Mouse (Mus musculus) gastrocnemius, postnatal 25 days (tissue): ENCODE results near the gene Scgb2b26. TPM values are rescaled to one million over a fixed set of nuclear protein-coding genes. Genes with fewer than 3 reads are reported as not detected.
"Not testable (repeated sequence)": the region's sequence is repeated elsewhere in the genome, so short reads cannot be mapped to it uniquely, and the experiment has no call there.

ENCODE experiments used
- DNase-seq: peaks from one replicate; pipeline ENCODE4 v3.0.0; 2022
- long read RNA-seq, 2 experiments: library from polyadenylated mRNA; stranded (forward); transcript quantifications; one replicate each; pipeline ENCODE4 v2.0.0; 2021
- total RNA-seq, 2 experiments: library from RNA; stranded (reverse); gene quantifications; 1 replicate in 1 of 2; 2 replicates in 1 of 2; pipeline ENCODE4 v1.2.3; 2021

The Scgb2b26 gene
- total RNA-seq = not detected
- long read RNA-seq, experiment 1 = 0 reads
- long read RNA-seq, experiment 2 = 0 reads

DNA sequence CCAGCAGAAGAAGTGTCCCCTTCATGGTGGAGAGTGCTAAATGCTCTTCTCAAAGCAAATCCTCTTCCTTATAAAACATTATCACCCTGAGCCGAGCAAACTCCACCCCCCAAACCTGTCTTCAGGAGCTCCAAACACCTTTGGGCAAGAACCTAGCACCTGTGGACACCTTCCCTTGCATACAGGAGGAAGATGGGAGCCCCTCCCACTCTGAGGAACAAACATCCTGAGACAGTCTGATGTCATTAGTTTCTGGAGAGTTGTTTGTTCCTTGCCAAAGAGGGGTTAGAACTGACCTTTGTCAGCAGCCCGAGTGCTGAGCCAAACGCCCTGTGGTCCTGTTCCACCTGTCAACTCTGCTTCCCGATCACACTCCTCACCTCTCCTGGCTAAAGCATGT, at the start of gene Scgb2b26:
TSS of gene Scgb2b26 (minus strand) at position 101 of the 400 bp plus-strand sequence.
- DNase-seq = no peak

DNA sequence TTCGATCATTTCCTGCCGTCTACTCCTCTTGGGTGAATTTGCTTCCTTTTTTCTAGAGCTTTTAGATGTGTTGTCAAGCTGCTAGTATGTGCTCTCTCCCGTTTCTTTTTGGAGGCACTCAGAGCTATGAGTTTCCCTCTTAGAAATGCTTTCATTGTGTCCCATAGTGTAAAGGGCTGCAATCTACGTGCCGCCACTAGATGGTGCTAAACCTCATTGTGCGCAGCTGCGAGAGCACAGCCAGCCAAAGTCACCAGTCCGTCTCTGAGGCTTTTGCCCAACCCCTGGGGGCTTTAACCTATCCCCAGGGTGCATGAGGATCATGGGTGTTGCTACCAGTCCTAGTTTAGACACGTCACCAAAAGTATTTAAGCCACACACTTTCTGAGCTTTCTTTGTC, 37.4 kb upstream of the Scgb2b26 start:
- not testable (repeated sequence) for DNase-seq

DNA sequence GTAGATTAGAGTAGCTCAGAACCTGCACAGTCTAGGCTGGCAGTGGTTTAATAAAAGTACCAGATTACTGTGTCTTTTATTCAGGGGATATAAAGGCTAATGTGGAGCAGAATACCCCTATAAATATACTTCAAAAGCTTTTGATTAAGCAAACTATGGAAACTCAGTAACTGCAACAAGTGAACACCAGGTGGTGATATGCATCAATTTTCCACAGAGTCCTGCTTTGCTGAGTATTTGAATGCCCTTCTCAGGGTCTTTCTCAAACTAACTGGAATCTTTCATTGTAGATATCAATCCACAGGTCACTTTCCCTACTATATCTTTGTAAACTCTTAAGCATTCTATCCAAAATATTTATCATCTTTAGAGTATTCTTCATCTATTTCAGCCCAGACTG, 41.9 kb downstream of the Scgb2b26 start:
- no peak for DNase-seq

DNA sequence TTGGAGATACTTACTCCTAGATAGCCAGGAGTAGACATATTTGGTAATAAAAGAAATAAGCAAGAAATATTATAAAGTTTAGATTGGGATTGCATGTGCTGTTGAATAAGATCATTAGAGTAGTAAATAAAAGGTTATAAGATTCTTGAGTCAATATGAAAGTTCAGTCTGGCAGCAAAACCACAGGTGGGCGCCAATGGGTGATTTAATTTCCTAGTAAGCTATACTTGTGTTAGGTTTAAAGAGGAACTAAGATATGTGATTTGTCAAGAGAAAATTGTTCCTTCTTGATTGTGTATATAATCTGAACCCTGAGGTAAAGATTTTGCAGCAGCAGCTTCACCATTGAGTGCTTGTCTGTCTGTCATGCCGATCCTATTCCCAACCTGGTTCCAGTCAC, 44.0 kb downstream of the Scgb2b26 start:
- no peak for DNase-seq

DNA sequence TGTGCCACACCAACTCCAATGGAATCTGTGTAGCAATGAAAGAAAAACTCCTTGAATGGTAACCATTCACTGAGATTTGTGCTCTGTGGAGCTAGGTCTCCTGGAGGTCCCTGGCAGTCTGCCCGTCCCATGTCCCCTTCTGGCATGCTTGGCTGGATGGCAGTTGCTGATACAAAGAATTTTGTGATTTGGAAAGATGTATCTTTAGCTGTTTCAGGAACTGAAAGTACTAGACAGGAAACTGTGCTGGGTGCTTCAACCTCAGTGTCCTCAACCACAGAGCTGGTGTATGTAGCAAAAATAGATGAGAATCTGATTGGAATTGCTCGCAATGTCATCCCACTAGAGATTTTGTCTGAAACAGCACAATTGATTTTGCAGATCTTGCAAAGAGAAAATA, 44.8 kb downstream of the Scgb2b26 start:
- peak; percentile 33 for DNase-seq

Other genes with a start within 250 kb of the Scgb2b26 start
- not detected for gene Scgb2b24, start 205.7 kb downstream of the Scgb2b26 start, total RNA-seq
- not detected for gene Scgb1b24, start 201.2 kb downstream of the Scgb2b26 start, total RNA-seq
- not detected for gene Scgb2b27, start 68.9 kb upstream of the Scgb2b26 start, total RNA-seq
- not detected for gene Scgb1b27, start 76.4 kb upstream of the Scgb2b26 start, total RNA-seq
- gene Scgb1b30, start 150.4 kb upstream of the Scgb2b26 start, total RNA-seq = not detected
- gene Wtip, start 188.2 kb upstream of the Scgb2b26 start, total RNA-seq = 1 to 10 TPM; 4.8 to 7.0 TPM
- 10 to 100 TPM; 32.4 to 36.7 TPM for gene Uba2, start 224.6 kb upstream of the Scgb2b26 start, total RNA-seq